Mouse (Mus musculus) myocyte (in vitro differentiated cells): ENCODE measurements at regions not wholly inside any gene's neighbourhood (a gene's known extent, or its start where the extent isn't known, plus 50 kb on each side); places are given as distances from the start of the nearest gene placed in this dataset.

Experiments used
- H3K27me3 ChIP-seq: one replicate; pipeline ENCODE4 v1.6.1; 2011; ENCODE audit not compliant: control insufficient read depth, insufficient read depth, insufficient read length
- H3K36me3 ChIP-seq: one replicate; pipeline ENCODE4 v1.6.1; 2011; ENCODE audit not compliant: control insufficient read depth, insufficient read depth
- H3K4me2 ChIP-seq: one replicate; pipeline ENCODE4 v1.6.1; 2011; ENCODE audit warnings: low read depth, control low read depth
- H3K4me3 ChIP-seq: one replicate; pipeline ENCODE4 v1.5.1; 2011; ENCODE audit warnings: mild to moderate bottlenecking, control low read depth, moderate library complexity
- H3K79me2 ChIP-seq: one replicate; pipeline ENCODE4 v1.6.1; 2011; ENCODE audit not compliant: control insufficient read depth, insufficient read depth
- H3ac ChIP-seq: one replicate; pipeline ENCODE4 v1.6.1; 2011; ENCODE audit not compliant: control insufficient read depth, insufficient read length
- CEBPB ChIP-seq: IDR thresholded peaks from 2 replicates; pipeline ENCODE4 v1.6.1; 2011; ENCODE audit warnings: mild to moderate bottlenecking, moderate library complexity; ENCODE audit not compliant: poor library complexity, insufficient read depth, severe bottlenecking
- E2F4 ChIP-seq: IDR thresholded peaks from one replicate; pipeline ENCODE4 v1.6.1; 2011; ENCODE audit warnings: mild to moderate bottlenecking, control low read depth, moderate library complexity; ENCODE audit not compliant: insufficient read depth
- MAX ChIP-seq: IDR thresholded peaks from one replicate; pipeline ENCODE4 v1.6.1; 2011; ENCODE audit warnings: low read depth, mild to moderate bottlenecking, control low read depth
- MYOD1 ChIP-seq, 3 experiments: IDR thresholded peaks; one replicate each; pipeline ENCODE4 v1.6.1; 2011; ENCODE audit warnings: control low read depth in 2 of 3, low read depth in 2 of 3, mild to moderate bottlenecking in 2 of 3, moderate library complexity in 1 of 3; ENCODE audit not compliant: insufficient read length in 2 of 3, control insufficient read depth in 1 of 3
- MYOG ChIP-seq, 3 experiments: IDR thresholded peaks; one replicate each; pipeline ENCODE4 v1.6.1; 2011; ENCODE audit warnings: control low read depth in 2 of 3, low read depth in 2 of 3, mild to moderate bottlenecking in 2 of 3; ENCODE audit not compliant: insufficient read length in 2 of 3, control insufficient read depth in 1 of 3, insufficient read depth in 1 of 3
- POLR2A ChIP-seq: IDR thresholded peaks from one replicate; pipeline ENCODE4 v1.6.1; 2011; ENCODE audit warnings: low read depth, mild to moderate bottlenecking, control low read depth, moderate library complexity; ENCODE audit not compliant: insufficient read length
- POLR2AphosphoS2 ChIP-seq: IDR thresholded peaks from one replicate; pipeline ENCODE4 v1.6.1; 2011; ENCODE audit warnings: low read depth, control low read depth; ENCODE audit not compliant: insufficient read length
- REST ChIP-seq: IDR thresholded peaks from one replicate; pipeline ENCODE4 v1.6.1; 2011; ENCODE audit warnings: mild to moderate bottlenecking, control low read depth, moderate library complexity; ENCODE audit not compliant: insufficient read depth, insufficient read length
- SRF ChIP-seq: IDR thresholded peaks from one replicate; pipeline ENCODE4 v1.6.1; 2011; ENCODE audit warnings: low read depth; ENCODE audit not compliant: control insufficient read depth, insufficient read length
- TCF12 ChIP-seq: IDR thresholded peaks from one replicate; pipeline ENCODE4 v1.6.1; 2011; ENCODE audit warnings: mild to moderate bottlenecking, control low read depth; ENCODE audit not compliant: poor library complexity, insufficient read depth, severe bottlenecking
- TCF3 ChIP-seq: IDR thresholded peaks from one replicate; pipeline ENCODE4 v1.6.1; 2011; ENCODE audit warnings: low read depth, control low read depth; ENCODE audit not compliant: insufficient read length
- USF1 ChIP-seq: IDR thresholded peaks from one replicate; pipeline ENCODE4 v1.6.1; 2011; ENCODE audit warnings: low read depth, mild to moderate bottlenecking, control low read depth, moderate library complexity

DNA sequence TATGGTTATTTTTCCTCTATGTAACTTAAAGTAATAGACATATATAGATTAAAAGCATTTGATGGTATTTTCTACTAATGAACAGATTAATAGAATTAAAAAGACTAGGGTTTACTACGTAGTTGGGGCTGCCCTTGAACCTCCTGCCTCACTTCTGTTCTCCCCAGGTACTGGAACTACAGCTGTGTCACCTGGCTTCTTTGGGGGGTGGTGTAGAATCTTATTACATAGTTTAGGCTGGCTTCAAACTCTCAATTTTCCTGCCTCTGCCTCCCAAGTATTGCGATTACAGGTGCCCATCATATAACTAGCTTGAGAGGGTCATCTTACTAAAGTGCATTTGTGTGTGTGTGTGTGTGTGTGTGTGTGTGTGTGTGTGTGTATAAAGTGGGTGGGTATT lies 175.0 kb downstream of the Rab11fip4 start:
- Histone ChIP-seq H3K36me3 (no peaks in the 10 kb centered on the region), H3K79me2 (no peaks in the 10 kb centered on the region), H3ac (no peak overlapping the region), H3K4me3 (no peak overlapping the region), H3K27me3 (no peaks in the 10 kb centered on the region), H3K4me2 (no peak overlapping the region)
- no peak for TF ChIP-seq SRF
- TF ChIP-seq E2F4, result no peak
- no peak for TF ChIP-seq POLR2AphosphoS2
- TF ChIP-seq MYOG (IDR thresholded peaks at IDR 0.05; ENCODE audit: control insufficient read depth in 1 of 3, insufficient read depth in 1 of 3, insufficient read length in 2 of 3, low read depth in 2 of 3), result no peak
- no peak for TF ChIP-seq MAX
- no peak for TF ChIP-seq USF1
- TF ChIP-seq REST, result no peak
- TF ChIP-seq POLR2A, result no peak
- TF ChIP-seq MYOD1 (IDR thresholded peaks at IDR 0.05; ENCODE audit: control insufficient read depth in 1 of 3, insufficient read length in 2 of 3, low read depth in 2 of 3), result no peak
- no peak for TF ChIP-seq CEBPB
- no peak for TF ChIP-seq TCF12
- TF ChIP-seq TCF3, result no peak

DNA sequence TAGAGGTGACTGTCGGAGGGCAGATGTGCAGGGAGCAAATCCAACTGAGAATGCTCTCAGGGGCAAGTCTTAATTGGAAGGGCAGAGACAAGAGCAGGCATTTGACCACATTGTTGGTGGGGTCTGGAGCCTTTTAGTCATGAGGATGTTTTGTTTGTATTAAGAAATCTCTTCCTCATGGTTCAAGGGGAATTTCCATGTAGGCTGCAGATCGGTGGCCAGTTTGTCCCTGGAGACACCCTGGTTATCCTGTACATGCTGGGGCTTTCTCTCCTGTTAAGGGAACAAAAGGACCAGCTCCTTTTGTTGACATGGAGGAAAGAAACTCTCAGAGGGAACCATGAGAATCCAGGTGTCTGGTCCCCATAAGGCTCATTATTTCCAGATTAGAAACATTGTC lies 174.4 kb downstream of the Rab11fip4 start:
- Histone ChIP-seq H3ac (no peak overlapping the region), H3K79me2 (no peaks in the 10 kb centered on the region), H3K4me2 (no peak overlapping the region), H3K36me3 (no peaks in the 10 kb centered on the region), H3K4me3 (no peak overlapping the region), H3K27me3 (no peaks in the 10 kb centered on the region)
- TF ChIP-seq SRF, result no peak
- TF ChIP-seq USF1, result no peak
- TF ChIP-seq CEBPB, result no peak
- no peak for TF ChIP-seq E2F4
- TF ChIP-seq POLR2A, result no peak
- TF ChIP-seq MAX, result no peak
- no peak for TF ChIP-seq TCF12
- TF ChIP-seq MYOG (IDR thresholded peaks at IDR 0.05; ENCODE audit: control insufficient read depth in 1 of 3, insufficient read depth in 1 of 3, insufficient read length in 2 of 3, low read depth in 2 of 3), result no peak
- TF ChIP-seq MYOD1 (IDR thresholded peaks at IDR 0.05; ENCODE audit: control insufficient read depth in 1 of 3, insufficient read length in 2 of 3, low read depth in 2 of 3), result no peak
- no peak for TF ChIP-seq POLR2AphosphoS2
- TF ChIP-seq TCF3, result no peak
- TF ChIP-seq REST, result no peak

DNA sequence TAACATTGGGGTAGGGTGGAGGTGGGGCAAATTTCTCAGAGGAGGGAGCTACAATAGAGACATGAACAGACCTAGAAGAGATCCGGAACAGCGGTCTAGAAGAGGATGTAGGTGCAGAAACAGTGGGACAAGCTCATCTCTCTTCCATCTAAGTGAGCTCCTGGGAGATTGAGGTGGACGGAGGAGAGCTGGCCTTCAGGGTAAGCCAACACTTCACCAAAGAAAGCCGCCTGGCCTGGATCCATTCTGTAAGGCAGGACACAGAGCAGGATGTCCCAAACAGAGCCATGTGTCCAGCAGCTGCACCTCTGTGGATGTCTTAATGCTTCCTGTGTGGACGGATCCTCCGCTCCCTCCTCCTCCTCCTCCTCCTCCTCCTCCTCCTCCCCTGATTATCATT lies 173.0 kb downstream of the Rab11fip4 start:
- H3K4me3 ChIP-seq, result no peak overlapping the region

DNA sequence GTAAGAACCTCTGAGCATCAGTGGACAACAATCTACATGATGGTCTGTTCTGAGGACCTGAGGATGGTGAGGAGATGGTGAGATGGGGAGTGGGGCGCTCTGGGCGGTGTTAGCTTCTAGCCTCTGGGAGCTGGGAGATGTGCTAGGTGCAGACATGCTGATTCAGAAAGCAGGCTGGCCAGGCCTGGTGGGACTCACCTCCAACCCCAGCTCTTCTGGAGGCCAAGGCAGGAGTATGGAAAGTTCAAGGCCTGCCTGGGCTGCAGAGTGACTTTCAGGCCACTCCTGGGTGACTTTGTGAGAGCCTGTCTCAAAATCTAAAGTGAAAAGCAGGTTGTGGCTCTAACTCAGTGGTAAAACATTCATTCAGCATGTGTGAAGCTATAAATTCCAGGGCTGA lies 171.6 kb downstream of the Rab11fip4 start:
- Histone ChIP-seq H3K79me2 (no peaks in the 10 kb centered on the region), H3K27me3 (no peaks in the 10 kb centered on the region), H3K4me3 (no peak overlapping the region), H3K36me3 (no peaks in the 10 kb centered on the region), H3K4me2 (peak overlapping the region; percentile 58), H3ac (no peak overlapping the region)
- TF ChIP-seq POLR2AphosphoS2, result no peak

More for the DNA sequence above, 173.0 kb downstream of the Rab11fip4 start:
- TF ChIP-seq MAX (no peak), E2F4 (no peak), USF1 (no peak), POLR2A (no peak), MYOG (IDR thresholded peaks at IDR 0.05; ENCODE audit: control insufficient read depth in 1 of 3, insufficient read depth in 1 of 3, insufficient read length in 2 of 3, low read depth in 2 of 3) (no peak), SRF (no peak), CEBPB (no peak), MYOD1 (IDR thresholded peaks at IDR 0.05; ENCODE audit: control insufficient read depth in 1 of 3, insufficient read length in 2 of 3, low read depth in 2 of 3) (no peak), POLR2AphosphoS2 (no peak), REST (no peak), TCF12 (no peak), TCF3 (no peak)
- H3K27me3 ChIP-seq, result no peaks in the 10 kb centered on the region
- H3K4me2 ChIP-seq, result no peak overlapping the region
- H3K36me3 ChIP-seq, result no peaks in the 10 kb centered on the region
- H3K79me2 ChIP-seq, result no peaks in the 10 kb centered on the region
- no peak overlapping the region for H3ac ChIP-seq

DNA sequence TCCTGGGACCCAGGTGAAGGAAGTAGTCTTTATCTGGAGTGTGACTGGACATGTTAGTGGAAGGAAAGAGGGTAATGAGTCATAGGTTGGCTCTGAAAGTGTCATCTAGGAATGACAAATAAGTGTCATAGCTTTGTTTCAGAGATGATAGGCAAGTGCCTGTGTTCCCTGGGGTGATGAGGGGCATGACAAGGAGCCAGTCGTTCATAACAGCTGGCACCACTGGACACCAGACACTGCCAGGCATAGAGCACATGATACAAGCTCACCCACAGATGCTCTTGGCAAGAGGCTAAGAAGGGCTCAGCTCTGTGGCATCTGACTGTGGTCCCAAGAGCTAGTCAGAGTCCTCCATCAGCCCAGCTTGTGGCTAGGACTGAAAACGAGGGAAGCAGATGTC lies 171.0 kb downstream of the Rab11fip4 start:
- peak overlapping the region; percentile 58 for H3K4me2 ChIP-seq
- no peaks in the 10 kb centered on the region for H3K79me2 ChIP-seq
- TF ChIP-seq TCF3 (no peak), REST (no peak), MAX (no peak), MYOG (IDR thresholded peaks at IDR 0.05; ENCODE audit: control insufficient read depth in 1 of 3, insufficient read depth in 1 of 3, insufficient read length in 2 of 3, low read depth in 2 of 3) (no peak), TCF12 (peak; percentile 25), USF1 (peak; percentile 65), CEBPB (no peak), E2F4 (no peak), POLR2A (no peak), SRF (peak; percentile 25), MYOD1 (IDR thresholded peaks at IDR 0.05; ENCODE audit: control insufficient read depth in 1 of 3, insufficient read length in 2 of 3, low read depth in 2 of 3) (peak in 2 of 3 experiments; percentile 64 to 76), POLR2AphosphoS2 (no peak)
- no peaks in the 10 kb centered on the region for H3K36me3 ChIP-seq
- H3K4me3 ChIP-seq, result no peak overlapping the region
- no peak overlapping the region for H3ac ChIP-seq
- no peaks in the 10 kb centered on the region for H3K27me3 ChIP-seq
